Mouse (Mus musculus) MEL (cell line): ENCODE measurements around the gene Copg1.

Experiments
- CTCF ChIP-seq, 3 experiments: IDR thresholded peaks in 2 of 3; conservative IDR thresholded peaks in 1 of 3; 2 replicates each; pipeline ENCODE4 v1.5.1; 2011 to 2012; ENCODE audit warnings: low read length in 3 of 3, low read depth in 2 of 3, mild to moderate bottlenecking in 2 of 3, improper control_type of control experiment in 1 of 3, inconsistent platforms in 1 of 3, mixed read lengths in 1 of 3, moderate library complexity in 1 of 3; ENCODE audit not compliant: control insufficient read depth in 1 of 3, insufficient read depth in 1 of 3, poor library complexity in 1 of 3, severe bottlenecking in 1 of 3
- GATA1 ChIP-seq: IDR thresholded peaks from 2 replicates; pipeline ENCODE4 v1.6.1; 2011; ENCODE audit warnings: low read depth, low read length, improper control_type of control experiment
- NELFE ChIP-seq: IDR thresholded peaks from 2 replicates; pipeline ENCODE4 v1.6.1; 2011; ENCODE audit warnings: low read depth, low read length, improper control_type of control experiment
- POLR2AphosphoS2 ChIP-seq: IDR thresholded peaks from 2 replicates; pipeline ENCODE4 v1.6.1; 2011; ENCODE audit warnings: low read length, improper control_type of control experiment

DNA sequence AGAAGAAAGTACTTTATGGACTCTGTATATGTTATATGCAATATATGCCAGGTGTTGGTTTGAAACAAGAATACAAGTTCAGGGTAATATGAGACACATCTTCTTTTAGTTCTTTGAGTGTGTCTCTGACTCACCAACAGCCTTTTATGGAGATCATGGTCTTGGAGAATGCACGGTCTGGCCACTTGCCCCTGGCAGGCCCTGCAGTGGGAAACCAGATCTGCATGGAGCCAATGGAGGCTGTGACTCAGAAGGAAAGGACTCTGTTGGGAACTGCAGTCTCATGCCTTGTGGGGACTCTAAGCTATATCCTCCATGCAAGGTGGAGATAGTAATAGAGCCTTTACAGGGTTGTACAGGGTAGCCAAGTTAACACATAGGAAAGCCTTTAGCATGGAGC lies 12.5 kb upstream of the Copg1 start:
- TF ChIP-seq POLR2AphosphoS2 (no peak), NELFE (no peak), GATA1 (no peak), CTCF (IDR thresholded peaks at IDR 0.05 in 2 of 3, conservative IDR thresholded peaks at IDR 0.05 in 1 of 3; ENCODE audit: control insufficient read depth in 1 of 3, insufficient read depth in 1 of 3, low read depth in 2 of 3, low read length in 3 of 3, poor library complexity in 1 of 3, severe bottlenecking in 1 of 3) (no peak)
